Mouse (Mus musculus): ENCODE results near the gene Cux1. TPM values are rescaled to one million over a fixed set of nuclear protein-coding genes. Genes with fewer than 3 reads are reported as not detected.

Cux1 gene
- polyA plus RNA-seq, 1 experiment from 2014 or later: 109 TPM

- Histone ChIP-seq H3K9me3 (peaks cover 4% of the 10 kb centered on the region; the same call in 1 of the 2 replicates), H3K4me1 (replicated peaks) (peaks cover 17% of the 10 kb centered on the region), H3K4me3 (no peak overlapping the region), H3K27me3 (ENCODE audit: insufficient read depth, poor library complexity, severe bottlenecking) (peaks cover 45% of the 10 kb centered on the region), H3K36me3 (no peaks in the 10 kb centered on the region), H3K27ac (no peak overlapping the region)
- WGBS: 72% methylated on average over 4 of the region's 4 CpGs
- DNase-seq (ENCODE audit: low spot score): no peak
Observed at GRCm38 (mm10) chr5:136583666-136584464, 16.6 kb upstream of the Cux1 start.

GRCm38 (mm10) chr5:136583256-136583655 is 16.0 kb upstream of the Cux1 start:
- WGBS: 79% methylated on average over 2 of the region's 2 CpGs
- H3K9me3 ChIP-seq: peaks cover 4% of the 10 kb centered on the region; the same call in 1 of the 2 replicates
- H3K27ac ChIP-seq: no peak overlapping the region
- H3K4me3 ChIP-seq: no peak overlapping the region
- DNase-seq (ENCODE audit: low spot score): no peak
- H3K27me3 ChIP-seq (ENCODE audit: insufficient read depth, poor library complexity, severe bottlenecking): peaks cover 49% of the 10 kb centered on the region
- H3K4me1 ChIP-seq (replicated peaks): peaks cover 17% of the 10 kb centered on the region
- H3K36me3 ChIP-seq: no peaks in the 10 kb centered on the region

GRCm38 (mm10) chr5:136582201-136582600 is 14.9 kb upstream of the Cux1 start:
- H3K4me3 ChIP-seq: peak overlapping the region; percentile 29
- 6% methylated on average over 12 of the region's 12 CpGs for WGBS
- no peak for DNase-seq (ENCODE audit: low spot score)

GRCm38 (mm10) chr5:136581625-136582024 is 14.3 kb upstream of the Cux1 start:
- Histone ChIP-seq H3K36me3 (no peaks in the 10 kb centered on the region), H3K27me3 (ENCODE audit: insufficient read depth, poor library complexity, severe bottlenecking) (peaks cover 49% of the 10 kb centered on the region), H3K4me3 (peak overlapping the region; percentile 29), H3K4me1 (replicated peaks) (peaks cover 17% of the 10 kb centered on the region), H3K27ac (no peak overlapping the region), H3K9me3 (peaks cover 4% of the 10 kb centered on the region; the same call in 1 of the 2 replicates)
- WGBS: 3% methylated on average over 13 of the region's 13 CpGs
- no peak for DNase-seq (ENCODE audit: low spot score)

More at GRCm38 (mm10) chr5:136582201-136582600, 14.9 kb upstream of the Cux1 start:
- Histone ChIP-seq H3K9me3 (peaks cover 4% of the 10 kb centered on the region; the same call in 1 of the 2 replicates), H3K4me1 (replicated peaks) (peaks cover 17% of the 10 kb centered on the region), H3K36me3 (no peaks in the 10 kb centered on the region), H3K27me3 (ENCODE audit: insufficient read depth, poor library complexity, severe bottlenecking) (peaks cover 49% of the 10 kb centered on the region), H3K27ac (no peak overlapping the region)

- Histone ChIP-seq H3K4me3 (peak overlapping the region; percentile 29), H3K27ac (no peak overlapping the region), H3K36me3 (no peaks in the 10 kb centered on the region), H3K27me3 (ENCODE audit: insufficient read depth, poor library complexity, severe bottlenecking) (peaks cover 49% of the 10 kb centered on the region), H3K4me1 (replicated peaks) (peaks cover 17% of the 10 kb centered on the region), H3K9me3 (peaks cover 4% of the 10 kb centered on the region; the same call in 1 of the 2 replicates)
- DNase-seq (ENCODE audit: low spot score): peak; percentile 59
- WGBS: 16% methylated on average over 9 of the region's 9 CpGs
Observed at GRCm38 (mm10) chr5:136581166-136581565, 13.9 kb upstream of the Cux1 start.

GRCm38 (mm10) chr5:136578201-136578600 is 10.9 kb upstream of the Cux1 start:
- DNase-seq (ENCODE audit: low spot score): no peak
- H3K4me1 ChIP-seq (replicated peaks): peaks cover 17% of the 10 kb centered on the region
- no peak overlapping the region for H3K4me3 ChIP-seq
- 42% methylated on average over 10 of the region's 10 CpGs for WGBS
- no peaks in the 10 kb centered on the region for H3K36me3 ChIP-seq
- peaks cover 2% of the 10 kb centered on the region; the same call in 1 of the 2 replicates for H3K9me3 ChIP-seq
- H3K27me3 ChIP-seq (ENCODE audit: insufficient read depth, poor library complexity, severe bottlenecking): peaks cover 49% of the 10 kb centered on the region
- no peak overlapping the region for H3K27ac ChIP-seq

- Histone ChIP-seq H3K27me3 (ENCODE audit: insufficient read depth, poor library complexity, severe bottlenecking) (peaks cover 49% of the 10 kb centered on the region), H3K36me3 (no peaks in the 10 kb centered on the region), H3K9me3 (no peaks in the 10 kb centered on the region), H3K4me1 (replicated peaks) (peaks cover 23% of the 10 kb centered on the region), H3K27ac (no peak overlapping the region), H3K4me3 (no peak overlapping the region)
- DNase-seq (ENCODE audit: low spot score): no peak
- 56% methylated on average over 7 of the region's 7 CpGs for WGBS
Observed at GRCm38 (mm10) chr5:136570171-136570570, 2.9 kb upstream of the Cux1 start.

- H3K4me3 ChIP-seq: peak overlapping the region; percentile 99
- H3K27ac ChIP-seq: no peak overlapping the region
- DNase-seq (ENCODE audit: low spot score): peak; percentile 86
- H3K9me3 ChIP-seq: no peaks in the 10 kb centered on the region
- WGBS: under 1% methylated on average over 36 of the region's 36 CpGs
- peaks cover 37% of the 10 kb centered on the region for H3K4me1 ChIP-seq (replicated peaks)
- H3K36me3 ChIP-seq: no peaks in the 10 kb centered on the region
- H3K27me3 ChIP-seq (ENCODE audit: insufficient read depth, poor library complexity, severe bottlenecking): peaks cover 49% of the 10 kb centered on the region
Observed at GRCm38 (mm10) chr5:136568776-136569175, 1.5 kb upstream of the Cux1 start.

- H3K36me3 ChIP-seq: no peaks in the 10 kb centered on the region
- under 1% methylated on average over 36 of the region's 36 CpGs for WGBS
- H3K9me3 ChIP-seq: no peaks in the 10 kb centered on the region
- peaks cover 42% of the 10 kb centered on the region for H3K4me1 ChIP-seq (replicated peaks)
- peak overlapping the region; percentile 99 for H3K4me3 ChIP-seq
- H3K27ac ChIP-seq: peak overlapping the region; percentile 100
- H3K27me3 ChIP-seq (ENCODE audit: insufficient read depth, poor library complexity, severe bottlenecking): peaks cover 45% of the 10 kb centered on the region
- peak; percentile 77 for DNase-seq (ENCODE audit: low spot score)
Observed at GRCm38 (mm10) chr5:136568026-136568765, 906 bp upstream of the Cux1 start.

- no peak for DNase-seq (ENCODE audit: low spot score)
- H3K4me1 ChIP-seq (replicated peaks): peaks cover 45% of the 10 kb centered on the region
- H3K27me3 ChIP-seq (ENCODE audit: insufficient read depth, poor library complexity, severe bottlenecking): peaks cover 39% of the 10 kb centered on the region
- no peaks in the 10 kb centered on the region for H3K9me3 ChIP-seq
- H3K27ac ChIP-seq: peak overlapping the region; percentile 100
- H3K36me3 ChIP-seq: no peaks in the 10 kb centered on the region
- WGBS: under 1% methylated on average over 31 of the region's 31 CpGs
- H3K4me3 ChIP-seq: peak overlapping the region; percentile 99
Observed at GRCm38 (mm10) chr5:136566812-136567175, 496 bp downstream of the Cux1 start.

- DNase-seq (ENCODE audit: low spot score): peak; percentile 67
- H3K27me3 ChIP-seq (ENCODE audit: insufficient read depth, poor library complexity, severe bottlenecking): peaks cover 34% of the 10 kb centered on the region
- peak overlapping the region; percentile 99 for H3K4me3 ChIP-seq
- no peaks in the 10 kb centered on the region for H3K9me3 ChIP-seq
- peaks cover 47% of the 10 kb centered on the region for H3K4me1 ChIP-seq (replicated peaks)
- H3K36me3 ChIP-seq: no peaks in the 10 kb centered on the region
- peak overlapping the region; percentile 100 for H3K27ac ChIP-seq
- WGBS: under 1% methylated on average over 79 of the region's 79 CpGs
Observed at GRCm38 (mm10) chr5:136566001-136566811, 1.1 kb downstream of the Cux1 start.

GRCm38 (mm10) chr5:136565311-136565811 is 1.9 kb downstream of the Cux1 start:
- peaks cover 53% of the 10 kb centered on the region for H3K4me1 ChIP-seq (replicated peaks)
- no peaks in the 10 kb centered on the region for H3K9me3 ChIP-seq
- H3K4me3 ChIP-seq: peak overlapping the region; percentile 99
- no peaks in the 10 kb centered on the region for H3K36me3 ChIP-seq
- 1% methylated on average over 32 of the region's 32 CpGs for WGBS
- peaks cover 26% of the 10 kb centered on the region for H3K27me3 ChIP-seq (ENCODE audit: insufficient read depth, poor library complexity, severe bottlenecking)
- H3K27ac ChIP-seq: peak overlapping the region; percentile 100
- DNase-seq (ENCODE audit: low spot score): peak; percentile 56
